In the genomic region with DNA sequence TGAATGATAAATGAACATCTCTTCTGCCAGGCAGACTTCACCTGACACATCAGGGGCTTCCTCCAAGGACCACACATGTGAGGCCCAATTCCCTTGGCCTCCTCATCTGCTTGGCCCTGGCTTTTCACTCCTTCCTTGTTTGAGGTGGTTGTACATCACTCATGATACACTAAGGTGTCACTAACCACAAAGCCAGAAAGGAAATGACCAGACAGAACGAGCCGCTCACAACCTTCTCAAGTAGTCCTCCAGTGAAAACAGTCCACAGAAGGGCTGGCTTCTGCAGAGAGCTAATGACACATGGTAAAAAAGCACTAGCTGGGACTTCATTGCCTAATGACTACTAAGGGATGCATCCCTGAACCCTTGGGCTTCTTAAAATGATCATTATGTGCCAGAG, we compare ENCODE assay signal across 23 mouse cellular contexts. TPM values are rescaled to one million over a fixed set of nuclear protein-coding genes. Genes with fewer than 3 reads are reported as not detected.
"Had no signal": no experiment of that assay in that cellular context is flagged by ENCODE, and none has a peak within 500 bp of the region (broad histone marks: within the 10 kb centered on the region; RNA-seq: fewer than 3 reads in every experiment).

No protein-coding gene starts in this region.

- H3K27ac ChIP-seq: liver, embryonic 12.5 days; liver, embryonic 14.5 days; lung, embryonic 15.5 days; macrophage; midbrain, embryonic 13.5 days; midbrain, embryonic 15.5 days; neural tube, embryonic 13.5 days; neural tube, embryonic 15.5 days; stomach, embryonic 15.5 days; stomach, postnatal 0 days had no signal

- H3K4me3 ChIP-seq: liver, embryonic 12.5 days; lung, embryonic 15.5 days; megakaryocyte, embryonic 14.5 days; midbrain, embryonic 13.5 days; midbrain, embryonic 15.5 days; neural tube, embryonic 13.5 days; neural tube, embryonic 15.5 days; stomach, embryonic 15.5 days had no signal

- H3K4me1 ChIP-seq: lung, embryonic 15.5 days; midbrain, embryonic 13.5 days; midbrain, embryonic 15.5 days; neural tube, embryonic 15.5 days; stomach, embryonic 15.5 days had no signal

- ATAC-seq: liver, embryonic 12.5 days; lung, postnatal 0 days; midbrain, embryonic 13.5 days; midbrain, embryonic 15.5 days had no signal

- H3K36me3 ChIP-seq: liver, embryonic 12.5 days; lung, embryonic 15.5 days; midbrain, embryonic 13.5 days; midbrain, embryonic 15.5 days; neural tube, embryonic 13.5 days; neural tube, embryonic 15.5 days; stomach, embryonic 15.5 days had no signal

- H3K27me3 ChIP-seq: liver, embryonic 12.5 days; lung, embryonic 15.5 days; megakaryocyte, embryonic 14.5 days; midbrain, embryonic 13.5 days; midbrain, embryonic 15.5 days; neural tube, embryonic 13.5 days; neural tube, embryonic 15.5 days; stomach, embryonic 15.5 days had no signal

- DNase-seq: lung, adult 2 months; lung, postnatal 14 days; lung, postnatal 36 days; retina, postnatal 1 day; right cerebral cortex, adult 18-20 months; right cerebral cortex, postnatal 14 days; spleen, adult 18-20 months; thymus, adult 2 months; thymus, postnatal 25 days; thymus, postnatal 4 days had no signal

RNA-seq across cellular contexts. Expression of a gene that starts 46.3 kb away (rescaled TPM):
- total RNA-seq: monocyte, adult 5-6 weeks had no signal
